Mouse (Mus musculus): ENCODE results near the gene Mettl8.

GRCm38 (mm10) chr2:71023986-71024385 lies 31.4 kb downstream of the Mettl8 start:
- no peak for TF ChIP-seq POLR2A (IDR thresholded peaks at IDR 0.05; ENCODE audit: insufficient read depth, low read depth, low read length)
- TF ChIP-seq CTCF (IDR thresholded peaks at IDR 0.05; ENCODE audit: insufficient read depth, low read depth, low read length): no peak

Measured in olfactory bulb, adult 2 months (tissue).